Mouse (Mus musculus): ENCODE measurements at regions not wholly inside any gene's neighbourhood (a gene's known extent, or its start where the extent isn't known, plus 50 kb on each side); places are given as distances from the start of the nearest gene placed in this dataset.

DNA sequence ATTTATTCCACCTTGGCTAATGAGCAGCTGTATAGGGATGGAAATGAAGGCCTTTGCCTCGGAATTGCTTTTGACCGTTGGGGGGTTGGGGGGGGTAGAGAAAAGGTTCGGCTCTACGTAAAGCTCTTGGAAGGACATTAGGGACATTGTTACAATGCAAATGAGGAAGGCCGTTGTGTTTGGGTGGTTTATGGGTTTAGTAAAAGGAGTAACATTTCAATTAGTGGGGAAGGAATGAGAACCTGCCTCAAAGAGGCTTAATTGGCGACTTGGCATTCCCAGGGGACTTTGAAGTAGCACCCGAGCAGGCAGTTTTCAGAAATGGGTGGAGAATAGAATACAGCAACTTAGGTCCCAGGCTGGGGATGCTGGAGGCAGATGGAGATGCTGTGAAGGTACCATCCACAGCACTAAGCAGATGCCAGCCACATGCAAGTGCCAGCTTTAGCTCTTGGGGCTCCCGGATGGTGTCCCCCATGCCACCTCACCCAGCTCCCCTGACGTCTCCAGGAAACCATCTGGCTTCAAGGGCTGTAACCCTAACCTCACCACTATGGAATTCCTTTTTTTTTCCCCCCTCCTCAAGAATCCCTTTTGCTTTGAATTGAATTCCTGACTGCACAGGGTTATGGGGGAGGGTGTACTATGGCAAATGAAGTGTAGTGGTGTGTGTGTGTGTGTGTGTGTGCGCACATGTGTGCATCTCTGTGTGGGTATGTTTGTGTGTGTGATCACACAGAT, 180.8 kb upstream of the Hes1 start:
- TF ChIP-seq EP300 (IDR thresholded peaks at IDR 0.05): no peak
- no peak for TF ChIP-seq CTCF (IDR thresholded peaks at IDR 0.05)
